Mouse (Mus musculus): ENCODE data around the gene Lmntd2.
A peak's percentile ranks its signal among the peaks of the same experiment; 100 is the strongest.
"Not testable (repeated sequence)": the region's sequence is repeated elsewhere in the genome, so short reads cannot be mapped to it uniquely, and the experiment has no call there.

The Lmntd2 gene

DNA sequence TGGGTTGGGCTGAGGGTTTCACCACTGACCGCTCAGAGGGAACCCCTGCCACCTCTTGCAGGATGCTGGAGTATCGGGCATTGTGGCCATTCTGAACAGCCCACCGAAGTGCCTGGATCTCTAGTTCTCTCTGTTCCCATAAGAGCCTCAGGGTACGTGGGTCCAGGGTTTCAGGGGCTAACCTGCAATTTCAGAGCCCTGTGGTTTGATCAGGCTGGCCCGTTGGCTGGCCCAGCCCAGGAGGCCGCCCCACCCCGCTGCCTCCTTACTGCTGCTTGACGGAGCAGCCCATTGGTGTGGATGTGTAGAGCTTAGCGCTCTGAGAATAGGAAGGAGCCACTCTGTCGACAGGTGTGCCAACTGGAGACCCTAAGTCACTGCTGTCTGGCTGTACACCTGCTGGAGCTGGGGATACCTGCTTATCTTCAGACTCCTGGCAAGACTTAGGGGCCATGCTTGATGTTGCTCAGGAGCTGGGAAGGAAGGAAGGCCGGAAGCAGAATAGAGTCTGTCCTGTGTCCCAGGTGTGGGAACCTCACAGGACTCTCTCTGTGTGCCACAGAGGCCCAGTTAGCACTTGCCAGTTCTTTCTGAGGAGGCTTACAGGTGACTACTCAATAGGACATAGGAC lies at the start of gene Lmntd2:
Lmntd2 (minus strand) TSS at position 476 of the 631 bp plus-strand sequence.
- DNase-seq (ENCODE audit: low read depth): no peak

GRCm38 (mm10) chr7:141263640-141264039 lies 49.8 kb upstream of the Lmntd2 start:
- DNase-seq (ENCODE audit: low read depth): no peak

DNA sequence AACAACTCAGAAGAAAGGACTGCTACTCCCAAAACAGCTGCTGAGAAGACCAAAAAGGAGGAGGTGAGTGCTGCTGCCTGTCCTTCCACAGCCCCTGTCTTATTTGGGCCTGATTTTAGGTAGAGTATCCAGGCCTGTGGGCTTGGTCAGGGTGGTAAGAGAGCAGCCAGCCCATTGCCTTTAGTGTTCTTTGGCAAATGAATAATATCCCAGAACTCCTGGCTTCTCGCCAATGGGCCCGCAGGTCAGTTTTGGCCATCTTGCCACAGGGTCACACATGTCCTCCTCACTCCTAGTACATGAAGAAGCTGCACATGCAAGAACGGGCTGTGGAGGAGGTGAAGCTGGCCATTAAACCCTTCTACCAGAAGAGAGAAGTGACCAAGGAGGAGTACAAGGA lies 47.6 kb upstream of the Lmntd2 start:
- no peak for DNase-seq (ENCODE audit: low read depth)

DNA sequence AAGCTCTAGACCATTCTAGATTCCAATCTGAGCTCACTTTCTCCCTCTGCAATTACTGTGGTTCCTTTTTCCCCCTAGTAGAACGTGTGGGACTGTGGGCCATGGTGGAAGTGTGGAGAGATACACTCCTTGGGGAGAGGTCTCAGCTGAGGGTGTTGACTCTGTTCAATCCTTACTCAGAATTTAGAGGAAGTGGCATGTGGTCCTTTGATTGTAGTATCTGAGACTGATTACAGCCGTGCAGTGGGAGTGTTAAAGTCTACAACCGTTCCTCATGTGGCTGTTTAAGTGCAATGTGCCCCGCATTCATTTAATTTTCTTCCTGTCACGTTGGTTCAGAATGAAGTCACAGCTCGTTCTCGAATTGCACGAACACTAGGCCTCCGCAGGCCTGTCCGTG lies 42.3 kb upstream of the Lmntd2 start:
- DNase-seq (ENCODE audit: low read depth): no peak

DNA sequence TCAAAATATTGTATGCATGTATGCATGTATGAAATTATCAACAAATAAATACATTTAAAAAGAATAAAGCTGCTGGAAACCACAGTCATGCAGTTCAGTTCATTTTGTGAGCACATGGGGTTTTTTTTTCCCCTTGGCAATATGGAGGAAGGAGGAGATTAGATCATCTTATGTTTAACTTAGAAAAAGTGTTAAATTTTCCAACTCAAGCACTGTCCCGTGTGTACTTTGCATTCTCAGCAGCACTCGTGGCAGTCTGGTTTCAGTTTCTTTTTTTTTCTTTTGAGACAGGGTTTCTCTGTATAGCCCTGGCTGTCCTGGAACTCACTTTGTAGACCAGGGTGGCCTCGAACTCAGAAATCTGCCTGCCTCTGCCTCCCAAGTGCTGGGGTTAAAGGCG lies 36.6 kb upstream of the Lmntd2 start:
- not testable (repeated sequence) for DNase-seq (ENCODE audit: low read depth)

- no peak for DNase-seq (ENCODE audit: low read depth)
Measured at GRCm38 (mm10) chr7:141231551-141231950, 17.7 kb upstream of the Lmntd2 start.

DNA sequence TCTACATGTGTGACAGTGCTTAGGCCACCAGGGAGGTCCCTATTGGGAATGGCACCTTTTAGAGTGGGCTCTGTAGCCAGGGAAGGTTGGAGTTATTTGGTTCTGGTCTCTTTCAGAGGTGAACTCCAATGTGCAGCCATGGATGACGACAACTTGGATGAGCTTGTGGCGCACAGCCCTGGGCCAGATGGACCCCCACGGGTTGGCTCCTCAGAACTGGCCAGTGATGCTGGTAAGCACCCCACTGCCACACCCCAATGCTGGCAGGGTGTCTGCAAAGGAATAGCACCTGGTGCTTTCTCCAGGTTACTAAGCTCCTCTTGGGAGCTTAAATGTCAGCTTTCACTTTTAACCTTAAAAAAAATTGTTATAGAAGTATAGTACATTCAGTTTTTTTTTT lies 17.2 kb upstream of the Lmntd2 start:
- DNase-seq (ENCODE audit: low read depth): no peak

GRCm38 (mm10) chr7:141230570-141230969 lies 16.7 kb upstream of the Lmntd2 start:
- DNase-seq (ENCODE audit: low read depth): no peak

GRCm38 (mm10) chr7:141229702-141230101 lies 15.8 kb upstream of the Lmntd2 start:
- DNase-seq (ENCODE audit: low read depth): no peak

DNA sequence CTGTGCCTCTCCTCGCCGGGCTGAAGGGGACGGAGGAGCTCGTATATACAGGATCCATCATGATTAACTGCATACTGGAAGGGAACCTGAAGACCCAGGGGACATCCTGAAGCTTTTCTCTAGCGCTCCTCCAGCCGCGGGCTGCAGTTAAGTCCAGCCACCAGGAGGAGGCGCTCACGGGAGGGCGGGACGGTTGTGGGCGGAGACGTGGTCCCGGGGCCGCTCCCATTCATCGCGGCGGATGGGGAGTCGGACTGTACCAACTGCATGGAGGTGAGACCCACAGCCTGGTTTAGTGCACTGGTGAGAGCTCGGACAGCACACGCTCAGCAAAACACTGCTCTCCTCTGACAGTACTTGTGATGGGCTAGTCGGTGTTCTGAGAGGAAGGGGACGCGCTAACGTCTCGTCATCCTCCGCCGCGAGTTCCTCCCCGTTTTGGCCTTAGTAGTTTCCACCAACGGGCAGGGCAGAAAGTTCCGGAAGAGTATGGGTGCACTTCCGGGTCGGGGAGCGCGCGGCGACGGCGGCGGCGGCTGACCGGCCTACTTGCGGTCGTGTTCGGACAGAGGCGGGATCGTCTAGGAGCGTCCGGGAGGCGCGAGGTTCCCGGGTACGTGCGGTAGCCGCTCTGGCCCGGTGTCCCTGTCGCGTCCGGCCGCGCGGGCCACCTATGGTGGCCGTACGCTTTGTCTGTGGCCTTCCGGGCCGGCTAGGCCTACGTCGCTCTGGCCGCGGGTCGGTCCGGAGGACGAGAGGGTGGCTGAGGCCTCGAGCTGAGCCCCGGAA lies 14.6 kb upstream of the Lmntd2 start, which contains the start of gene Phrf1:
Phrf1 (plus strand) TSS at position 506 of the 789 bp plus-strand sequence.
- DNase-seq (ENCODE audit: low read depth): peak; percentile 72

GRCm38 (mm10) chr7:141227796-141228195 lies 13.9 kb upstream of the Lmntd2 start:
- DNase-seq (ENCODE audit: low read depth): no peak

DNA sequence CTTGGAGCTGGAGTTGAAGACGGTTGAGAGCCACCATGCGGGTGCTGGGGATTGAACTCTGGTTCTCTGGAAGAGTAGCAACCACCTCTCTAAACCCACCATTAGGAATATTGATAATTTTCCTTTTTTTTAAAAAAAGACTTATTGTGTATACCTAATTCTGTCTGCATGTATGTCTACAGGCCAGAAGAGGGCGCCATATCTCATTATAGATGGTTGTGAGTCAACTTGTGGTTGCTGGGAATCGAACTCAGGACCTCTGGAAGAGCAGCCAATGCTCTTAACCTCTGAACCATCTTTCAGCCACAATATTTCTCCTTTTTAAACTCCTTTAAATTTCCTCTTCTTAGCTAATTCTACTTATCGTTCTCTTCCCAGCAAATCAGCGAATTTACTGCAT lies 12.7 kb upstream of the Lmntd2 start:
- DNase-seq (ENCODE audit: low read depth): no peak

DNA sequence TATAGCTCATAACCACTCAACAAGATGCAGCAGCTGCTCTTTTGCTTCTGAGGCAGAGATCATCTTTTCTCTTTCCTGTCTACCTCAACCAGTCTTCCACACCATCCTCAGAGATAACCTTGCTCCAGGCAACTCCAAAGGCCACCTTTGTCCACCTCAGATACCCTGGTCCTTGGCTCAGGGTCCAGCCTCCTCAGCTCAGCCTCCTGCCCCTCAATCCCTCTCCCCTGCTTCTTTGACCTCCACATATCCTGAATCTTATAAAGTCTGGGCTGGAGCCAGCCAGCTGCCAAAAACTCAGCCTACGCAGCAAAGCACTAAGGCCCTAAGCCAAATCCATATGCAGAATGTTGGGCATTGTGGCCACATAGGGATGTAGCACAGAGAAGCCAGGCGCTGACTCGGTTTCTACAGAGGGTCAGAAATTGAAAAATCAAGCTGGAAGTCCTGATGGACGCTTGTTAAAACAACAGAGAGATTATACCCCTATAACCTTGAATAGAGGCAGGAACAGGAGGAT lies 8.9 kb upstream of the Lmntd2 start:
- DNase-seq (ENCODE audit: low read depth): no peak

- no peak for DNase-seq (ENCODE audit: low read depth)
Measured at GRCm38 (mm10) chr7:141222126-141222467, 8.2 kb upstream of the Lmntd2 start.

GRCm38 (mm10) chr7:141221249-141222125 lies 7.6 kb upstream of the Lmntd2 start:
- peak; percentile 97 for DNase-seq (ENCODE audit: low read depth)

DNA sequence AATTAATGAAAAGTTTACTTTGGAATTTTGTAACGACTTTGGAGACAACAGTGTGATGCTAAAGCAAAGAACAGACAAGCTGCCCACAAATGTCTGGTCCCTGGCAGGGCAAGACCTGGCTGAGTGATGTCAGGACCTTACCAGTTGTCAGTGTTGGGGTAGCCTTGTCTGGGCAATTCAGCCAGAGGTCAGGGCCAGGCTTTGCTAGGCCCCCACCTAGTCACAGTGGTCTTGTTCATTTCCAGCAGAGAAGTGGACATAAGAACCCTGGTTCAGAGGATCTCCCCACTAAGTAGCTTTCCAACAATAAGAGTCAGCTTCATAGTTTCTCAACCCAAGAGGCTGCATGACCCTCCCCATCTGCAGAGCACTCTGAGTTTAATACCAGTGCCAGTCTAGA lies 6.5 kb upstream of the Lmntd2 start:
- no peak for DNase-seq (ENCODE audit: low read depth)

DNA sequence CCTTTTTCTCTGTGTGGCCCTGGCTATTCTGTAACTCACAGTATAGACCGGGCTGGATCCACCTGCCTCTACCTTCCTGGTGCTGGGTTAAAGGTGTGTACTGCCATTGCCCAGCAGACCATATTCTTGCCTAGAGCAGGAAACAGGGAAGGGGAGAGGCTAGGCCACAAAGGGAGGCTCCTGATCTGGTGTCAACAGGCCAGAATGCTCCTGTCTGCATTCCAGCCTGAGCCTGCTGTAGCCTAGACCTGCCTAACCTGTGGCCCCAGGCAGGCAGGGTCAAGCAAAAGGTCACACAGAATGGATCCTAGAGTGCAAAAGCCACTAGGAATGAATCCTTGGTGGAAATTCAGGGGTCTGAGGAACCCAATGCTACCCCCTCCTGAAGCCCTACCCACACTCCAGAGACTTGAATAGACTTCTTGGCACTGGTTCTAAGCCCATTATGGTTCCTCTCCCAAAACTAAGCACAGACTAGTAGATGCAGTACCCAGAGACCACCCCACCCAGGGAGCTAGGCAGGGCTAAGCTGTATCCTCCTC lies 5.7 kb upstream of the Lmntd2 start:
- DNase-seq (ENCODE audit: low read depth): no peak

GRCm38 (mm10) chr7:141218557-141219133 lies 4.8 kb upstream of the Lmntd2 start:
- DNase-seq (ENCODE audit: low read depth): no peak

DNA sequence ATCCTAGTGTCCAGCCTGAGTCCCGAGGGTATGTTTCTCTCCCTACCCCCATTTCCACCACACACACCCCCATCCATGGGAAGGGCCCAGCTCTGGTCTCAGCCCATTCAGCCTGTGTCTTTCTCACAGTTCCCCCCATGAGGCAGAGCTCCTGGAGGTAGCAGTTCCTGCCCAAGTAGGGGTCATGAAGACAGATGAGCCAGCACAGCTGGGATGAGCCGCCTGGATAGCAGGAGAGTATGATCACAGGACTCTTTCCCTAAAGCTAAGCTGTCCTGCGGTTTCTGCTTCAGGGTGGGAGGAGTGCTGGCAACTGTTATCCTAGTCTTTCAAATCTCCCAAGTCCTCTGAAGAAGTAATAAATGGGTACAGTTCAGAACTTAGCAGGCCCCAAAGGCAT lies 4.3 kb upstream of the Lmntd2 start:
- no peak for DNase-seq (ENCODE audit: low read depth)

- DNase-seq (ENCODE audit: low read depth): no peak
Measured at GRCm38 (mm10) chr7:141217343-141218013, 3.6 kb upstream of the Lmntd2 start.

DNA sequence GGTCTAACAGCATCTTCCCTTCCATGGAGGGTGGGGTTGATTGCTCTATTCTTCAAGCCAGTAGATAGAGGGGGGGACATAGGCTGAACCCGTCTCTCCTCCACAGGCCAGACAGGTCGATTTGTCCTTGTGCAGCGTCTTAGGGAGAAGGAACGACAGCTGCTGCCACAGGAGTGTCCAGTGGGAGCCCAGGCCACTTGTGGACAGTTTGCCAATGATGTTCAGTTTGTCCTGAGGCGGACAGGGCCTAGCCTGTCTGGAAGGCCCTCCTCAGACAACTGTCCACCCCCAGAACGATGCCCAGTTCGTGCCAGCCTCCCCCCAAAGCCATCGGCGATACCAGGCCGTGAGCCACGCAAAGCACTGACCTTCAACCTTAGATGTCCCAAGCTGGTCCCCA lies 3.0 kb upstream of the Lmntd2 start:
- DNase-seq (ENCODE audit: low read depth): no peak
